Mouse (Mus musculus): ENCODE data around the gene Borcs8.

Gene Borcs8

DNA sequence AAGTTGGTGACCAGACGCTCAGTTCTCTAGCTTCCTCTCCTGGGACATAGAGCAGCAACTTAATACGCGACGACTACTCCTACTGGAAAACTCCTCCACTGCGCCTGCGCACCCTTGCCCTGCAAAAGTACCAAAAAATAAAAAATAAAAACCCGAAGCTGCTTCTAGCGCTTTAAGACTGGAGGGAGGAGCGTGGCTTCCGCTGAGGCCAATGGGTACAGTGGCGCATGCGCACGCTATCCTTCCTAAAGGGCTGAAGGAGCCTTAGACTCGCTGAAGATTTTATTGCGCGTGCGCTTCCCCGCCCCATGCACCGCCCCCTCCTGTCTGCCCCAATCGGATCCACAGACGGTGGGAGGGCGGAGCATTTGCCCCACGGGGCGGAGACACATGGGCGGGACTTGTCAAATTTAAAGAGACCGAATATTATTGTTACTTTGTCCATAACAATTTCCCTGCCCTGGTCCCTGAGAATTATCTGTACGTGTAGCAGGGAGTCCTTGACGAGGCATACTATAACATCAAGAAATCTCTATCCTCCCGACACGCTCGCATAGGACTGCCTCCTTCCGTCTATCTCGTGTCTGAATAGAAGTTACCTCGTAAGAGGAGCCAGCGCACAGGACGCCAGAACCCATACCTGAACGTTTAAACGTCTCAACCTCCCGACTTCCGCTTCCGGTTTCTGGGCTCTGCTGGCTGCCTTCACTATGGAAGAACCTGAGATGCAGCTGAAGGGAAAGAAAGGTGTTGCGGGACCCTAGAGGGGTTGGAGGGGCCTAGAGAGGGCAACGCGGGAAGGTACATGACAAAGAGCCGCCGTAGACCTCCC, at the start of gene Borcs8, which contains the start of the genes Rfxank and Mef2b:
Gene Borcs8 (plus strand): TSS at position 474 of the 832 bp plus-strand sequence.
Gene Rfxank (minus strand): TSS at position 129 of the 832 bp plus-strand sequence.
Gene Mef2b (plus strand): TSS at position 686 of the 832 bp plus-strand sequence.
- DNase-seq (ENCODE audit: low spot score) = peak; percentile 95

DNA sequence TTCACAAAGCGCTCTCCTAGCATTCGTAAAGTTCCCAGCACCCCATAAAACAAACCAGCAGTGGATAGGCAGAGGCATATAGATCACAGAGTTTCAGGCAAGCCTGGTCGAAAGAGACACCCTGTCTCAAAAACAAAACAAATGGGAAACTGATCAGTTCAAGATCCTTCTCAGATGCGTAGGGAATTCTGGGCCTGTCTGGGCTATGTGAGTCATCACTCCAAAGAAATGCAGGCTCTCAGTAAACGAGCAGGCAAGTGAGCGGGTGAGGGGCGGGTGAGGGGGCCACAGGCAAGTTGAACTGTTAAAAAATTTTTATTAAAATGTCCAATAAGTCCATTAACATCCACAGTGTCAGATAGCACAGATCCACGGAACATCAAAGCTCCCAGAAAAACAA, 46.5 kb upstream of the Borcs8 start:
- no peak for DNase-seq (ENCODE audit: low spot score)

DNA sequence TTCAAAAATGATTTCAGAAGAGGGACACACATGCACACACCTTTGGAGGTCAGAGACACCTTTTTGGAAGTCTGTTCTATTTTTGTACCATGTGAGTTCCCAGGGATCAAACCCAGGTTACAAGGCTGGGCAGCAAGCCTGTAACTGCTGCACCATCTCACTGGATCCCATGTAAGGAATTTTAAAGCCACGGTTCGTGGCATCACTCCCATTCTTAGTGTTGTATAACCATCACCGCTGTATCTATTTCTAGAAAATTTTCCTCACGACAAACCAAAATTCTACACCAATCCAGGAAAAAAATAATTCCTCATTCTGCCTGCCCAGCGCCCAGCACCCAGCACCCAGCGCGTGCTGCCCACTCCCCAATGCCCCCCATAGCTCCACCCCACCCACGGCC, 40.0 kb upstream of the Borcs8 start:
- no peak for DNase-seq (ENCODE audit: low spot score)

DNA sequence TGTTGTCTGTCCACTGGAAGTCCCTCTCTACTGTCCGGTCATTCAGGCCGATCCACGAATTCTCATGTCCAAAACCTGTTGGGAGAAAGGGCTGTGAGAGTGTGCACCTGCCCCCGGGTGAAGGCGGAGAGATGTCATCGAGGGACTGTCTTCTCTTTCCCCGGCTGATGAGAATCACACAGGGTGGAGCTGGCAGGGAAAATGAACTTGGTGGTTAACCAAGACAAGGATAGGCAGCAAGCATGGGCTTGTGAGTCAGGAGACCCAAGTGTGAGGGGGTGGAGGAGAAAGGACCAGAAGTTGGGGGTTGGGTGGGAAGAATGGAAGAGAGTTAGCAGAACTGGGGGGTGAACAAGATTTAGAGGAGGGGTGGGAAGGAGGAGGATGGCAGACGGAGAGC, 39.1 kb upstream of the Borcs8 start:
- DNase-seq (ENCODE audit: low spot score) = no peak

DNA sequence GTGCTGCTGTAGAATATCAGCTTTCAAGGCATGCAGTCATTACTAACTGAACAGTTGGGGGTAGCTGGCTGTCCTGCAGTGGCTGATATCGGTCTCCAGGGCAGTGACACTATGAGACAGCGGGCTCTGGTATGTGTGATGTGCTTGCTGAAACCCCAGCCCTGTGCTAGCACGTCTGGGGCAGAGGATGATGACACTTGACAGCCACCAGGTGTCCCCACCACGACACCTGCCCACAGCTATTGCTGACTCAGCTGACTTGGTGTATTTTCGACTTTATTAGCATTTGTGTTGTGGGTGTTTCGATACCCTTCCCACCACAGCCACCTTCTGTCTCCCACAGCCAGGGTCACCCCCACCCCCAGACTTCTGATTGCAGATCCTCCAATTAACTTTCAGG, 34.8 kb upstream of the Borcs8 start:
- peak; percentile 14 for DNase-seq (ENCODE audit: low spot score)

DNA sequence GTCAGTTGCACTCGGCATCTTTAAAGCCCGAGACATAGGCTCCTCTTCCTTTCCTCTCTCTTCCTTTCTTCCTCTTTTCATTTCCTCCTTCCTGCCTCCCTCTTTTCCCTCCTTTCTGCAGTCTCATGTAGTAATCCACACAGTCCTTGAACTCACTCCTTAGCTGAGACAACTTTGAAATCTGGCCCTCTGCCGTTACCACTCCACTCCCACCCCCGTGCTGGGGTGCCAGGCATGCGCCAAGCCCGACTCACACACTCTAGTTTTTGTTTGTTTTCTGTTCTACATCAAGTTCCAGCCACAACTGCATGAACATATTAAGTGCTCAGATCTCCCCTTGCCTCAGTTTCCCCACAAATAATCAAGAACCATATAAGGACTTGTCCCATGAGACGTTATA, 34.4 kb upstream of the Borcs8 start:
- no peak for DNase-seq (ENCODE audit: low spot score)

DNA sequence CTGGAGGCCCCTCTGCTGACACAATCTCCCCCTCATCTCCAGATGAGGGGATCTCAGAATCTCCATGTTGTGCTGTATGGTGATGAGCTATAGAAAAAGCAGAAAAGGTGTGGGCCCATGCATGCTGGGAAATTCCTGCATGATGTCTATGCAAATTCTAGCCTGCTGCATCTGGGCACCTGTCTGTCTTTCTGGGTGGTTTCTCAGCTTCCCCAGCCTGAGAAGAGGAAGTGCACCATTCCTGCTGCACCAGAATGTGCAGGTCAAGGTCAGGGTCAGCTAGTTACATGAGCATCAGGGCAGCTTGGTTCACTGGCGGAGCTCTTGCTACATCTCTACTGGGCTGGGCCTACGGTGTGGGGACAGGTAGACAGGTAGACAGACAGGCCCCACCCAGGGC, 28.8 kb upstream of the Borcs8 start:
- no peak for DNase-seq (ENCODE audit: low spot score)

DNA sequence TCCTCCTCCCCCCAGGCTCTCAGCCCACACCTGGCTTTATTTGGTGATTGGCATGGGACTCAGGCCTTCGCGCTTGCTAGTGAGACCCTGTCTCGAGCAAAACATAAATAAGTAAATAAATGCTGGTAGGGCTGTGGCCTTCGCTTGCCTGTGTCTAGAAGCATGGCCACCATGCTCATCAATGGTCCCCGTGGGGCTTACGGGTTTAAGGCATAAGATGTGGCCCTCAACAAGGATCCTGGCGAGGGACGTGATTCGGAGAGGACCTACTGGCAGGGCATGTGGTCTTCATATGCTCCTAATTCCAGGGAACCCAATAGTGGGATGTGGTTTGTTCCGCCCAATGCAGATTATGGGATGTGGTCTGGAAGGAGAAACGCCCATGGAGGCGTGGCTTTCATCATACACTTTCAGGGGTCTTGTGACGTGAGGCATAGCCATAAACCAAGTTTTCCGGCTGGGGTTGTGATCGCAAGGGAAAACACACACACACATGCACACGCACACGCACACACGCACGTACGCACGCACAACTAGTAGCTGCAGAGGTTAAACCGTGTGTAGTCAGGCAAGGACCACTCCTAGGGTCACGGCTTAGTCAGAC, 28.0 kb upstream of the Borcs8 start:
- no peak for DNase-seq (ENCODE audit: low spot score)

DNA sequence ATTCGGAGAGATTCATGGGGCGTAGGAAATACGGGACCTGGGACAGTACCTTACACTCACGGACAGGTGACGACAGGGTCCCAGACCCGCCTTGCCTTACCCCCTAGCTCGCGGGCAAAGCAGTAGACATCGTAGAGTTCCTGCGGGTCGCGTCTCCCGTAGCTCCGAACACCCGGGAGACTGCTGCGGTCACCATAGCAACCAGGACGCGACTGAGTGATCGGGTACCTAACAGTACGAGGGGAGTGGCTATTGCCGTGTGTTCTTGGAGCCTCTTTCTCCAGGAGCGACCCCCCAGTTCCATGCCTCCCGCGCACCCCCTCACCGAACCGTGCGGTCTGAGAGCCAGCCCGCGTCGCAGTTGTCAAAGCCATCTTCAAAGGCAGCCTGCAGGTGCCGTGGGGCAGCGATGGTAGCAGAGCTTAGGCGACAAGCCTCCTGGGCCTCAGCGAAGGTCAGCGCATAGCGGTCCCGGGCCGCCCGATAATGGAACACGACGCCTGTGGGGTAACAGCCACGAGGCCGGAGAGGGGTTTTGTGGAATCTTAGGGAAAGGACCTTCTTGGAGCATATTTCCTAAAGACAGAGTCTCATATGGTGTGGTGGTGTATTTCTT, 26.8 kb upstream of the Borcs8 start:
- no peak for DNase-seq (ENCODE audit: low spot score)

DNA sequence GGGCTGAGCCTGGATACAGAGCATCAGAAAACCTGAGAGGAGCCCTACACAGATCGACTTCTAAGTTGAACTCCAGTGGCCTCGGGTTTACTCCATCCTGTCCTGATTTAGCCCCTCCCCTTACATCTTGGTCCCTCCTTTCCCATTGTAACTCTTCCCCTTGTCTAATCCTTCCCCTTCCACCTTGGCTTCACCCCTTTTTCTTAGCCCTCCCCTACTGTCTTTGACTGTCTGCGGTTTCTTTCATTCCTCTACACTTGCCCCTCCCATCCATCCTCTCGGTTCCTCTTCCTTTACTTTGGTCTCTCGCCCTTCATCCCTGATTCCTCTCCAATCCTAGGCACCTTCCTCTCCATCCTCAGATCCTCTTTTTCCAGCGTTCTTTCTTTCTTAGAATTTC, 24.8 kb upstream of the Borcs8 start:
- DNase-seq (ENCODE audit: low spot score) = no peak

DNA sequence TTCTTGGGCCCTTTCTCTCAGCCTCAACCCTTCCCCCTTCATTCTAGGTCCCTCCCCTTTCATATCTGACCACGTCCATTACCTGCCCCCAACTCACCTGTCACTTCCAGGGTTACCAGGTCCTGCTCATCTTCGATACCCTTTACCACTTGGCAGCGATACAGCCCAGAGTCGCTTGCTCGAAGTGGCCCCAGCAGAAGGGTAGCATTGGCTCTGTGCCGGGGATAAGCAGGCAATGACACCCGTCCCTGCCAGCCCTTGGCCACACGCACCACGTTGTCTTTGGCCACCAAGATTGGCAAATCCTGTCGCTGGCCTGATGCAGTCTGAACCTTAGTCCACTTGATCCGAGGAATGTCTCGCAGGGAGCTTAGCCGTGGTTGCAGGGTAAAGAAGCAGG, 24.4 kb upstream of the Borcs8 start:
- no peak for DNase-seq (ENCODE audit: low spot score)

DNA sequence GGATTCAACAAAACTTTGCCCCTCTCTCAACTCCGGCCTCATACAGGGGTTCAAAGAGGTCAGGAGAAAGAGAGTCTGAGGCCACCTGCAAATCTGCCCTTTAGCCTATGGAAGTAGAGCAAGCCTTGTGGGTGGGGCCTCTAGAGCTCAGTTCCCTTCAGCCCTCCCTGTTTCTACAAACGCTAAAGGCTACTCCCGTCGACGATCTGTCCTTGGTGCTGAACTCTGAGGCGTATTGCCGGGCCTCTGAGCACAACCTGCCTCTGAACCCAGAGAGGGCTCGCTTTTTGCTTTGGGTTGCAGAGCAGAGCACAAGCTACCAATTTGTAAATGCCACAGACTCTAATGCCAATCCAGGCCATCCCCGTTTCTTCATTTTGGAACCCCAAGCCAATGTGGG, 21.7 kb upstream of the Borcs8 start:
- DNase-seq (ENCODE audit: low spot score) = no peak

DNA sequence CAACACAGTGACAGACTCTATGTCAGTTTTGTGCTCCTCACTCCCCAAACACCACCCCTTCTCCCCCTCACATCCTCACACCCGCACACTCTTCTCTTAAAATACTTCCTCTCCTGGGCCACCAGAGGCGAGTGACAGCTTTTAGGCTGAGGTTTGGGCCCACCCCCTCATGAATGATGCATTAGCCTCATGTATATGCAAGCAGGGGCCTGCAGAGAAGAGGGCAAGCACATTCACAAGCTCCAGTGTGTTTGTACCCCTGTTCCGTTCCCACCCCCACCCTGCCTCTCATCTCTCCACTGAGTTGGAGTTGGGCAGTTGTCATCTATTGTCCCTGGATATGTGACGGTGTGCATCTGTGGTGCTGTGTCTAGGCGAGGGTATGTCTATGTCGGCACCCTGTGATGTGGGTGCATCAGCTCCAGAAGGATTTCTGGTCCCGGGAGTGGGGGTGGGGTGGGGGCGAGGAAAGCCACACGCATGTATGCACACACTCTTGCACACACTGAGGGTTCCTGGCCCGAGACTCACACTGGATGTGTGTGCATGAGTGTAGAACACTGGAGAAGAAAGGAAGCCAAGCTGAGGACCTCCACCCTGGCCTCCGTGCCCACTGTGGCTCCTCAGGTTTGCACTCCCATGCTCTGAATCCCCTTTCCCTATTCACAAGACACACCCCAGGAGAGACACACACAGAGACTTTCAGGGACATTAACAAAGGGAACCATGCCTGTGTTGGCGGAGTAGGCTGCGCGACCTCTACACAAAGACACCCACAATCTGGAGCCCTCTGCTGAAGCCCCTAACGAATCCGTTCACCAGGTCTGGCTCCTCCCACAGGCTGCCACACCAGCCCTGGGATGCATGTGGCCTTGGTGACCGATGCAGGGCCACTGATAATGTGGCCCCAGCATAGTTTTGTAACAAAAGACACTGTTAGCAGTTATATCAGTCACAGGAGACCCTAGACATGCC, 20.3 kb upstream of the Borcs8 start:
- DNase-seq (ENCODE audit: low spot score) = no peak

DNA sequence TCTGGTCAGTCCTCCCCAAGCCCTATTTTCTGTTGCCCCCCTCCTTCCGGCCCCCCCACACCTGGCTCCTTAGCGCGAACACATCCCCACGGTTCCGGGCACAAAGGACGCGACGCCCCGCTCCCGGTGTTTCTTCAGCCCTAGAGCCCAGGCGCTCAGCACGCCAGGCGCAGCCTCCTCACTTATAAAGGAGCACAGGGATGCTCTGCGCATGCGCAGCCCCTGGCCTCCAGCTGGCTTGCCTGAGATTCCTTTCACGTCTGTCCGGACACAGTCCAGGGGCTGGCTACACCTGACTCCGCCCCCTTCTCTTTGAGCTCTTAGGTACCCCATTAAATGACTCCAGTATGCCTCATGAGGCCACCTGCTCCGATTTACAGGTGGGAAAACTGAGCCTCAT, 18.6 kb upstream of the Borcs8 start, which contains the start of gene Ncan:
Gene Ncan (minus strand): TSS at position 207 of the 400 bp plus-strand sequence.
- peak; percentile 18 for DNase-seq (ENCODE audit: low spot score)

DNA sequence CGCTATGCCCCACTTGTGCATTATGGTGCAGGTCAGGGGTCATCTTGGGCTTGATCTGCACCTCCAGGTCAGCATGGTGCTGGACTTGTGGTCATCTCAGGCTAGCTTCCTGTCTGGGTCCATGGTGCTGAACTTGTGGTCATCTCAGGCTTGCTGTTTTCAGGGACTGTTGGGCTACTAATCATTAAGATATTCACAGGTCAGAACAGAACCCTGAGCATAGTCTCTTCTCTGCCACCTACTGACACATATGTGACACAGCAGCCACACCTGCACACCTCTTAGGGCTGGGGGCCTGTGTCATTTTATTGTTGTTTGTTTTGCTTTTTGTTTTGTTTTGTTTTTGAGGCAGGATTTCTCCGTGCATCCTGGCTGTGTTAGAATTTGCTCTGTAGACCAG, 16.4 kb upstream of the Borcs8 start:
- DNase-seq (ENCODE audit: low spot score) = no peak

DNA sequence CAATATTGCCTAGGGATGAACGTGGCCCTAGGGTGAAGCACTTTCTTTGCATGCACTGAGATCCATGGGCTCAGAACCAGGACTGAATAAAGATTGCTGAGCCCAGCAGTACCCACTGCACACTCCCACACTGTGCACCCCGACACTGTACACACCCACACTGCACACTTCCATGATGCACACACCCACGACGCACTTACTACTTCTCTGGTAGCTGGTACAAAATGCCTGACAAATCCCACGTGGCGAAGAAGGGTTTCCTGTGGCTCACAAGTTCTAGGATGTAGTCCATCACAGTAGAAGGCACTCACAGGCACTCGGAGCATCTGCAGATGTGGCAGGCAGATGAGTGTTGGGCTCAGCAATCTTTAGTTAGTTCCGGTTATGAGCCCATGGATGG, 14.3 kb upstream of the Borcs8 start:
- DNase-seq (ENCODE audit: low spot score) = no peak

DNA sequence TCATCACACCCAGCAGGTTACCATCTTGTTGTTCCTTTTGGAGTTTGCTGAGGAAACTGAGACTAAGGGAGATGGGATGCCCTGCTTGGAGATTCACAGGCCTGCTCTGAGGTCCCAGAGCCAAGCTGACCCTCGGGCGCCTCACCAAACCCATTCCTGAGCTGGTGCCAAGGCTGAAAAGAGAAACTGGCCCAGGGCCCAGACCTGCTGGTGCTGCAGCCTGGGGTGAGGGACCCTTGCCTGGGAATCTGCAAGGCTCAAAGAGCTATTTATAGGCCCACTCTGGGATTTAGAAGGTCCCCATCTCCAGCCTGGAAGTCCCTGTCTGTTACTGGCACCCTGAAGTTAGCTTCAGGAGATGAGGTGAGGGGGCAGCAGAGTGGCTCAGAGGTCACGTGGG, 10.9 kb upstream of the Borcs8 start:
- no peak for DNase-seq (ENCODE audit: low spot score)

DNA sequence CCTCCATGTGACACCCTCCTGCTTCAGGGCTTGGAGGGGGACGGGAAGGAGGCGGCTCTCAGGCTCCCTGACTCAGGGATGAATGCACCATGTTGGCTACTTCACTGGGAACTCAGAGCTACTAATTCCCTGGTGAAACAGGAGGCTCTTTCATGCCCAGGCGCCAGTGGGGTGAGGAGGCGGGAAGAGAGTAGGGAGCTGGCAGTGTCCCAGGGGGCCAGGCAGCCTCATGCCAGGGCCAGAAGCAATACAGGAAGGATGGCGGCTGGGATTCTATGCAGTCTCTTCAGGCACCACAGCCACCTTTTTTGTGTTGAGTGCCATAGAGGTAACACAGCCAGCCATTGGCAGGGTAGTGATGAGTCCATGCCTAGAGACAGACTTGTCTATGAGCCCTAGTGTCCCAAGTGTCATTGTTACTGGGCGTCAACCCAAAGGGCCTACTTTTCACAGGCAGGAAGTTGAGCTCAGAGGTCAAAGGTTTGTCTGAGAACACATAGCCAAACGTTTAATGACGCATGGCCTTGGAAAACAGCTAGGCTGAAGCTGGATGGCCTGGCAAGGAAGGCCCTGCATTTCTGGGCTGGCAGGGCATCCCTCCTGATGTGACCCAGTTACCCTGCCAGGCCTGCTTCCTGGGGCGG, 9.9 kb upstream of the Borcs8 start:
- no peak for DNase-seq (ENCODE audit: low spot score)

DNA sequence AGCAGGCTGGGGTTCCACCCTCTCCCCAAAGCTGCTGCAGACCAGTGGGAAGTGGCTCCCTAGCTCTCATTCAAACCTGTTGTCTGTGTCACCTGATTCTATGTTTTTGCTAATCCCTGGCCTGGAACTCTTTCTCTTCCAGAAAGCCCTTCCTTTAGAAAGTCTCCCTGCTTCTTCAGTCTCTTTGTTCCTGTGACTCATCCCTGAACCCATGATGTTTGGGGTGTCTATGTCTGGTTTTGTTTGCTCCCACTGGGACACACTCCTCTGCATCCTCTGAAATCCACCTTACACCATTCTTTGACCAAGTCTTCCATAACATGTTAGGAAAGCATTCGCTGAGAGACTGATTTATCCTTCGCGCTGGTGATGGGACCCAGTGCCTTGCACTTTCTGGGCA, 9.2 kb upstream of the Borcs8 start:
- DNase-seq (ENCODE audit: low spot score) = no peak

DNA sequence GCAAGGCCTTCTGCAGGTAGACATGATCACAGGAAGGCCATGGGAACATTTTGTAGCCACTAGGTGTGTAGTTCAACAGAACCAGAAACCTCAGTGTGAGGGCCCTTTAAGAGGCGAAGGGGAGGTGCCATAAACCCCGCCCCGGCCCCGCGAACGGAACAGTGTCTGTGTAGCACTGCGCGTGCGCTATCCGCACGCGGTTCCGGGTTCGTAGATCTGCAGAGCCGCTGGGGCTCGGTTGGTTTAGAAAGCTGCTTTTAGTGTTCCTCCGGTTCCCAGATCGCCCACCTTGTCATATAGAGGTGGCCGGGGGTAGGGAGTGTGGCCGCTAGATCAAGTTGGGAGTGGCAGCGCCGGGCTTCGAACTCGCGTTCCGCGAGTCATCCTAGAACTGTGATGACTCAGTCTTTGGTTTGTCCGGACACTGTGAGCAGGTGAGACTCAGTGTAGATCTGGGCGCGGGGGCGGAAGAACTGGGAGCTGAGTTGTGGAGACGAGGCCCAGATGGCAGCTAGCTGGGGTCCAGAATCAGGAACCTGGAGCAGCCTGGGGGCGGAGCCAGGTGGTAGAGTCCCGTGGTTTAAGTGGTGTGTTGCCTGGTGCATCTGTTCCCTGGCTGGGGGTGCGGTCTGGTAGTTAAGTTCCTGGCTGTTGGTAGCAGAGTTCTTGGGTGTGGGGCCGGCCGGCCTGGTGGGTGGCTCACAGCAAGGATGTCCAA, 8.0 kb upstream of the Borcs8 start, which contains the start of gene Nr2c2ap:
Gene Nr2c2ap (plus strand): TSS at position 168 of the 718 bp plus-strand sequence.
- DNase-seq (ENCODE audit: low spot score) = peak; percentile 76

DNA sequence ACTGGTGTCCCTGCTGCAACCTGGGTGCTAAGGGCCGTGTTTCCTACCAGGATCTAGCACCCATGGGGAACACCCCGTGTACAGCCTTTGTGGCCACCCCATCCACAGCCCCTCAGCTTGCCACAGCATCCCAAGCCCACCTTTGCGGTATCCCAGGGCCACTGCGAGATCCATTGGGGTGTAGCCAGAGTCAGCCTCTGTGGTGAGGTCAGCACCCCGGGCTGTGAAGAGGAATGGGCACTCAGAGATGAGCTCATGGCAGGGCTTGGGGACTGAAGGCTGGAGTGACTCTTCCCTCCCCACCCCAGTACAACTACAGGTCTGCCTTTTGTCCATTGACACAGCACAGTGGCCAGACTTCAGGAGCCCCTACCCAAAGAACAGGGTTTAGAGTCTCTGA, 5.2 kb upstream of the Borcs8 start:
- no peak for DNase-seq (ENCODE audit: low spot score)
